Mouse (Mus musculus) ES-E14 (cell line): ENCODE measurements around the gene Gm11111. TPM values are rescaled to one million over a fixed set of nuclear protein-coding genes. Genes with fewer than 3 reads are reported as not detected.

Experiments
- DNase-seq: peaks from one replicate; pipeline ENCODE4 v3.0.0-alpha.2; 2013; ENCODE audit warnings: low read depth, low spot score
- H3K27ac ChIP-seq: 2 replicates; pipeline ENCODE4 v1.5.1; 2012; ENCODE audit warnings: low read depth, mild to moderate bottlenecking, low read length, moderate library complexity, mixed read lengths; ENCODE audit not compliant: poor library complexity, insufficient read depth, severe bottlenecking
- H3K36me3 ChIP-seq: 2 replicates; pipeline ENCODE4 v1.6.1; 2012; ENCODE audit warnings: mild to moderate bottlenecking, low read length, moderate library complexity, mixed read lengths; ENCODE audit not compliant: control insufficient read depth, poor library complexity, insufficient read depth, severe bottlenecking
- H3K4me1 ChIP-seq, 2 experiments: fragments of 150-350 bp in 1 of 2; sonication (generic) in 1 of 2; 2 replicates each; pipeline ENCODE4 v1.6.1; 2012; ENCODE audit warnings: low read length in 2 of 2, mild to moderate bottlenecking in 1 of 2, mixed read lengths in 1 of 2; ENCODE audit not compliant: control insufficient read depth in 2 of 2, insufficient read depth in 2 of 2, poor library complexity in 1 of 2
- H3K4me3 ChIP-seq, 2 experiments: fragments of 150-350 bp in 1 of 2; sonication (generic) in 1 of 2; 2 replicates each; pipeline ENCODE4 v1.5.1; 2012; ENCODE audit warnings: low read length in 2 of 2, low read depth in 1 of 2, mild to moderate bottlenecking in 1 of 2, mixed read lengths in 1 of 2; ENCODE audit not compliant: insufficient read depth in 1 of 2, poor library complexity in 1 of 2, severe bottlenecking in 1 of 2
- H3K9ac ChIP-seq: 2 replicates; pipeline ENCODE4 v1.6.1; 2012; ENCODE audit warnings: low read depth, mild to moderate bottlenecking, low read length, mixed read lengths; ENCODE audit not compliant: poor library complexity, insufficient read depth, severe bottlenecking
- H3K9me3 ChIP-seq: fragments of 150-350 bp; sonication (generic); 2 replicates; pipeline ENCODE4 v1.6.1; 2012; ENCODE audit warnings: low read depth, mild to moderate bottlenecking, low read length; ENCODE audit not compliant: control insufficient read depth, insufficient read depth
- CHD2 ChIP-seq: IDR thresholded peaks from 2 replicates; pipeline ENCODE4 v1.6.1; 2014; ENCODE audit warnings: mild to moderate bottlenecking, low read depth, low read length, inconsistent platforms
- HCFC1 ChIP-seq: IDR thresholded peaks from 2 replicates; pipeline ENCODE4 v1.6.1; 2012; ENCODE audit warnings: low read length, inconsistent platforms, borderline replicate concordance; ENCODE audit not compliant: insufficient read depth
- MAFK ChIP-seq: IDR thresholded peaks from 2 replicates; pipeline ENCODE4 v1.6.1; 2014; ENCODE audit warnings: mild to moderate bottlenecking, low read depth, low read length, inconsistent platforms; ENCODE audit not compliant: insufficient read depth
- ZC3H11A ChIP-seq: IDR thresholded peaks from 2 replicates; pipeline ENCODE4 v1.6.1; 2012; ENCODE audit warnings: low read depth, mild to moderate bottlenecking, inconsistent platforms, low read length, borderline replicate concordance
- ZNF384 ChIP-seq: IDR thresholded peaks from 2 replicates; pipeline ENCODE4 v1.6.1; 2012; ENCODE audit warnings: low read depth, low read length, inconsistent platforms
- in situ Hi-C, 2 experiments: fragments of 600-800 bp; cut with MboI; formaldehyde crosslinking; loops; one replicate each; pipeline ENCODE4 v1.15.1; 2025; ENCODE audit warnings: low sequenced_read_pairs in 2 of 2, inconsistent platforms in 1 of 2; ENCODE audit not compliant: unreplicated experiment in 2 of 2
- total RNA-seq: library from RNA; depleted of rRNA; stranded (reverse); fragments of 300-350 nt; gene quantifications from 2 replicates; pipeline ENCODE4 v1.2.3, GENCODE M21; 2012

The Gm11111 gene
- total RNA-seq, 1 experiment = not detected

DNA sequence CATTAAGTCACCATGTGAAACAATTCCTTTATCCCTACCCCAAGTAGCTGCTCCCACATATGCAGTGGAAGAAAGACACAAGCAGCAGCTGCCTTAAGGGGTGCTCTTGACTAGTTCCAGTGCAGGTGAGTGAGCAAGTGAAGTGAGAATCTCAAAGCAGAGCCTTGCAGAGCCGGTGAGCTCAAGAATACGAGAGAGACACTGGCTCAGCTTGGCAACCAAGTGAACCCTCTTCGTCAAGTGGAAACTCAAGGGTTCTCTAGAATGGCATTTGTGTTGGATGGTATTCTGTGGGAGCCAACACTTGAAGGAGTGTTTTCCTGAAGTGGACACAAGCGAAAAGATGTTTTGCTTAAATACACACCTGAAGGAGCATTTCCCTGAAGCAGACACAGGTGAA is 16.0 kb downstream of the Gm11111 start:
- H3K9me3 ChIP-seq = no peaks in the 10 kb centered on the region
- H3K4me1 ChIP-seq = peaks cover 5 to 7% of the 10 kb centered on the region in 2 experiments; a peak in 2 of 4 replicates
- H3K27ac ChIP-seq = no peak overlapping the region
- H3K4me3 ChIP-seq = no peak overlapping the region
- TF ChIP-seq MAFK = no peak
- no peak for TF ChIP-seq CHD2
- TF ChIP-seq ZC3H11A = no peak
- no peak for TF ChIP-seq ZNF384
- TF ChIP-seq HCFC1 = no peak
- no peak for DNase-seq
- no peaks in the 10 kb centered on the region for H3K36me3 ChIP-seq
- in situ Hi-C loops = loop anchor here in 1 of 2 experiments (25.0 kb wide), 1 partner anchor 106 kb away; no protein-coding TSS in a partner anchor
- no peak overlapping the region for H3K9ac ChIP-seq

DNA sequence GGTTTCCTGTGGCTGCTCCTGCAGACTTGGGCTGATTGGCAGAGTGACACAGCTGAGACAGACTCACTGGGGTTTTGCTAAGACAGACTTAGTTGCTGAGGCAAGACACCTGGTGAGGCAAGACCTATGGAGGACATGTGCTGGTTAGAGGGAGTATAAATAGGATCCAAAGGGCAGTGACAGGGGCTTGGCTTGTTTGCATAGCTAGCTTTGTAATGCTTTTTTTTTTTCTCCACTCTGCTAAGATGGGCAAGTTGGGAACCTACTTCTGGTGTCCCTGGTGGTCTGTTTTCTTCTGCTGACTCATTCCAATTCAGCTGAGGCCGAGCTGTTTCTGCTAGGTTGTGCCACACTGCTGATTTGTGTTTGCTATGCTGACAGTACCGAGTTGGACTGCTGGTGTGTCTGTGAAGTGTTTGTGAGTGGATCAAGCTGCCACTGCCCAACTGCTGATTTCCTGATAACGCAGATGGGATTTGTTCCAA is 16.6 kb downstream of the Gm11111 start:
- Histone ChIP-seq H3K27ac (no peak overlapping the region), H3K9ac (no peak overlapping the region), H3K9me3 (no peaks in the 10 kb centered on the region), H3K4me3 (no peak overlapping the region), H3K4me1 (peaks cover 5% of the 10 kb centered on the region in 2 experiments; a peak in 2 of 4 replicates), H3K36me3 (no peaks in the 10 kb centered on the region)
- no peak for DNase-seq
- in situ Hi-C loops = loop anchor here in 1 of 2 experiments (25.0 kb wide), 1 partner anchor 107 kb away; no protein-coding TSS in a partner anchor
- no peak for TF ChIP-seq ZC3H11A
- TF ChIP-seq ZNF384 = no peak
- no peak for TF ChIP-seq HCFC1
- no peak for TF ChIP-seq MAFK

DNA sequence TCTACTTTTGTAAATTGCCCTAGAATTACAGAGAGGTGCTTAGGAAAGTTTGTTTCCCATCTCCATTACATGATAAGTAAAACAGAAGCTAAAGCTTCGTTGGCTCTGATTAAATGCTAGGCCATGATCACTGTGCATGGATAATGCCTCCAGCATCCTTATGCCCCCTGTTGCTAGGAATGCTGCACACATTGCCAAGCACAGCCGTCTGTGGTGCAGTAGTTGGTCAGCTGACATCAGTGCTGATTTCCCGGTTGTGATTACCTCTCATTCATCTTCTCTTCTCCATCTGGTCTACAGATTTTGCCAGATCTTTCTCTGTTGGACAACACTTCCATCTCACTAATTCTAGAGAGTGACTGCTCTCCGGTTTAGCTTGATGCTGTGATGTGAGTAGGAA is 19.9 kb downstream of the Gm11111 start:
- TF ChIP-seq ZC3H11A = no peak
- TF ChIP-seq ZNF384 = no peak
- TF ChIP-seq MAFK = no peak
- no peak for TF ChIP-seq CHD2
- TF ChIP-seq HCFC1 = no peak
- H3K4me1 ChIP-seq = peaks cover 0 to 2% of the 10 kb centered on the region in 2 experiments; a peak in 1 of 4 replicates
- in situ Hi-C loops = loop anchor here in 1 of 2 experiments (25.0 kb wide), 1 partner anchor 110 kb away; no protein-coding TSS in a partner anchor
- H3K9me3 ChIP-seq = no peaks in the 10 kb centered on the region
- no peak overlapping the region for H3K27ac ChIP-seq
- H3K4me3 ChIP-seq = no peak overlapping the region
- no peak for DNase-seq
- H3K36me3 ChIP-seq = no peaks in the 10 kb centered on the region
- no peak overlapping the region for H3K9ac ChIP-seq

DNA sequence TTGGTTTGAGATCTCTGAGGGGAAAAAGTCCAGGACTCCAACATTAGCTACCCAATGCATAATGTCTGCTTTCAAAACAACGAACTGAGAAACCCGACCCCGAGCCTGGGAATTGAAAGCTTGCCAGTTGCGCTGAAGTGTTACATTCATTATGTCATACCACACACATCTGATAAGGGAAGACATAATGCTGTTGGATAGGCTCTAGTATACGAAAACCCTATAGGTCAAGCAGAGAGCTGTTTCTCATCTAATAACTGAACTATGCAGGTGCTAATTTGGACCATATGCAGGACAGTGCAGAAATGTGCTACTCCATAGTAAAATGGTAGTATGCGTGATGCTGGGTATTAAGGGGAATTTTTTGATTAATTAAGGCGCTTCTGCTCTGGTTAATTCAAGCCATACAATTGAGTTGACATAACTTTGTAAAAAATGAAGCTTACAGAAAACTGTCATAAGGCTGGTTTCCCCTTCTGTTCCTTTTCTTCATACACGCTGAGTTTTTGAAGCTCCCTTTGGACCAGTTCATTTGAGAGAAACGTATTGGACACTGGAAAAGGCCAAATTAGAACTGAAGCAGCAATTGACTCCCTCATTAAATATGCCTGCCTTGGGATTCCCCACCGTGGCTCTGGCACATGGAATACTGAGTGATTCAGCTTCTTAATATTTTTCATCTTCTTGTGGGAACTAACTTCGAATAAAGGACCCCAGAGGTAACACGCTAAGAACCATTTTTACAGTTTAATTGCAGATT is 22.4 kb downstream of the Gm11111 start:
- Histone ChIP-seq H3K4me1 (no peaks in the 10 kb centered on the region), H3K36me3 (no peaks in the 10 kb centered on the region), H3K27ac (no peak overlapping the region), H3K9ac (no peak overlapping the region), H3K4me3 (no peak overlapping the region), H3K9me3 (no peaks in the 10 kb centered on the region)
- no peak for DNase-seq
- in situ Hi-C loops = loop anchor here in 1 of 2 experiments (25.0 kb wide), 1 partner anchor 113 kb away; no protein-coding TSS in a partner anchor
- TF ChIP-seq CHD2 (no peak), ZC3H11A (no peak), MAFK (no peak), ZNF384 (no peak), HCFC1 (no peak)
